Mouse (Mus musculus) kidney, postnatal 0 days (tissue): ENCODE measurements at regions not wholly inside any gene's neighbourhood (a gene's known extent, or its start where the extent isn't known, plus 50 kb on each side); places are given as distances from the start of the nearest gene placed in this dataset.

Source experiments
- ATAC-seq: fragments of 200-750 bp; cut with Nextera tagmentation; replicated peaks from 2 replicates; pipeline ENCODE4 v1.8.0; 2017; ENCODE audit warnings: low read depth, moderate number of reproducible peaks, moderate TSS enrichment, moderate library complexity; ENCODE audit not compliant: low FRiP score
- DNase-seq: peaks from one replicate; pipeline ENCODE4 v3.0.0-alpha.2; 2016; ENCODE audit warnings: low spot score
- H3K27ac ChIP-seq: fragments of 300-500 bp; sonication (generic); 2 replicates; pipeline ENCODE4 v1.5.1; 2014; ENCODE audit warnings: mild to moderate bottlenecking
- H3K27me3 ChIP-seq: fragments of 300-500 bp; sonication (generic); 2 replicates; pipeline ENCODE4 v1.6.1; 2014; ENCODE audit warnings: low read length, mixed read lengths; ENCODE audit not compliant: insufficient read depth
- H3K36me3 ChIP-seq: fragments of 300-500 bp; sonication (generic); 2 replicates; pipeline ENCODE4 v1.6.1; 2014; ENCODE audit warnings: low read length, mixed read lengths; ENCODE audit not compliant: insufficient read depth
- H3K4me1 ChIP-seq: fragments of 300-500 bp; sonication (generic); replicated peaks from 2 replicates; pipeline ENCODE4 v1.6.1; 2014; ENCODE audit warnings: antibody characterized with exemption, low read length, mixed read lengths; ENCODE audit not compliant: insufficient read depth
- H3K4me2 ChIP-seq: fragments of 300-500 bp; sonication (generic); 2 replicates; pipeline ENCODE4 v1.6.1; 2014; ENCODE audit warnings: mild to moderate bottlenecking, low read length, moderate library complexity, mixed read lengths
- H3K4me3 ChIP-seq: fragments of 300-500 bp; sonication (generic); replicated peaks from 2 replicates; pipeline ENCODE4 v1.5.1; 2014; ENCODE audit warnings: low read depth, low read length
- H3K9ac ChIP-seq: fragments of 300-500 bp; sonication (generic); 2 replicates; pipeline ENCODE4 v1.6.1; 2014; ENCODE audit warnings: low read depth, low read length
- H3K9me3 ChIP-seq: fragments of 300-500 bp; sonication (generic); replicated peaks from 2 replicates; pipeline ENCODE4 v1.6.1; 2016; ENCODE audit warnings: low read length, inconsistent platforms, mixed read lengths
- CTCF ChIP-seq: IDR thresholded peaks from 2 replicates; pipeline ENCODE4 v1.5.1; 2016; ENCODE audit warnings: antibody characterized with exemption, low read depth, mild to moderate bottlenecking, moderate library complexity
- WGBS: fragments of 180-500 bp; shearing (Covaris S2); extraction: QIAGEN DNeasy Blood & Tissue Kit; methylation state at CpG from one replicate; pipeline ENCODE4 v1.1.7; 2014; 5-methylcytosine and 5-hydroxymethylcytosine counted together

GRCm38 (mm10) chr1:194268028-194268427, 350.0 kb upstream of the Plxna2 start:
- H3K9ac ChIP-seq, result no peak overlapping the region
- no peaks in the 10 kb centered on the region for H3K27me3 ChIP-seq
- no peaks in the 10 kb centered on the region for H3K9me3 ChIP-seq
- no peak overlapping the region for H3K4me2 ChIP-seq
- peak; percentile 24 for DNase-seq
- no peak for ATAC-seq
- no peak for TF ChIP-seq CTCF
- H3K4me3 ChIP-seq, result no peak overlapping the region
- H3K4me1 ChIP-seq, result no peaks in the 10 kb centered on the region
- no peaks in the 10 kb centered on the region for H3K36me3 ChIP-seq
- H3K27ac ChIP-seq, result no peak overlapping the region

GRCm38 (mm10) chr1:194262374-194262773, 355.6 kb upstream of the Plxna2 start:
- DNase-seq (no peak), ATAC-seq (no peak)
- 79% methylated on average over 4 of the region's 4 CpGs for WGBS
- H3K4me1 ChIP-seq, result no peaks in the 10 kb centered on the region
- no peaks in the 10 kb centered on the region for H3K9me3 ChIP-seq
- H3K36me3 ChIP-seq, result no peaks in the 10 kb centered on the region
- no peaks in the 10 kb centered on the region for H3K27me3 ChIP-seq
- no peak overlapping the region for H3K4me2 ChIP-seq
- no peak overlapping the region for H3K27ac ChIP-seq
- H3K4me3 ChIP-seq, result no peak overlapping the region
- H3K9ac ChIP-seq, result no peak overlapping the region
- no peak for TF ChIP-seq CTCF

GRCm38 (mm10) chr1:194259957-194260356, 358.1 kb upstream of the Plxna2 start:
- ATAC-seq (no peak), DNase-seq (no peak)
- Histone ChIP-seq H3K27ac (no peak overlapping the region), H3K4me2 (no peak overlapping the region), H3K36me3 (no peaks in the 10 kb centered on the region), H3K9me3 (no peaks in the 10 kb centered on the region), H3K9ac (no peak overlapping the region), H3K27me3 (no peaks in the 10 kb centered on the region), H3K4me3 (no peak overlapping the region), H3K4me1 (no peaks in the 10 kb centered on the region)
- 91% methylated on average over 3 of the region's 3 CpGs for WGBS
- TF ChIP-seq CTCF, result no peak

- H3K4me3 ChIP-seq, result no peak overlapping the region
- no peak overlapping the region for H3K9ac ChIP-seq
- H3K4me1 ChIP-seq, result no peaks in the 10 kb centered on the region
- H3K27ac ChIP-seq, result no peak overlapping the region
- H3K9me3 ChIP-seq, result no peaks in the 10 kb centered on the region
- H3K4me2 ChIP-seq, result no peak overlapping the region
- DNase-seq (no peak), ATAC-seq (no peak)
- WGBS, result 31% methylated on average over 1 of the region's 1 CpGs
- no peaks in the 10 kb centered on the region for H3K27me3 ChIP-seq
- TF ChIP-seq CTCF, result no peak
- no peaks in the 10 kb centered on the region for H3K36me3 ChIP-seq
Observed at GRCm38 (mm10) chr1:194244776-194245366, 373.1 kb upstream of the Plxna2 start.

- Histone ChIP-seq H3K9me3 (no peaks in the 10 kb centered on the region), H3K36me3 (no peaks in the 10 kb centered on the region), H3K4me3 (no peak overlapping the region), H3K9ac (no peak overlapping the region), H3K4me2 (no peak overlapping the region), H3K27ac (no peak overlapping the region), H3K27me3 (no peaks in the 10 kb centered on the region), H3K4me1 (no peaks in the 10 kb centered on the region)
- DNase-seq (no peak), ATAC-seq (no peak)
- no peak for TF ChIP-seq CTCF
Observed at GRCm38 (mm10) chr1:194241111-194241510, 376.9 kb upstream of the Plxna2 start.

GRCm38 (mm10) chr1:194231206-194231605, 386.8 kb upstream of the Plxna2 start:
- no peaks in the 10 kb centered on the region for H3K4me1 ChIP-seq
- WGBS, result 51% methylated on average over 4 of the region's 4 CpGs
- no peak overlapping the region for H3K4me2 ChIP-seq
- H3K27me3 ChIP-seq, result no peaks in the 10 kb centered on the region
- no peak overlapping the region for H3K27ac ChIP-seq
- ATAC-seq (no peak), DNase-seq (peak; percentile 78)
- no peak overlapping the region for H3K4me3 ChIP-seq
- no peaks in the 10 kb centered on the region for H3K36me3 ChIP-seq
- no peak for TF ChIP-seq CTCF
- no peak overlapping the region for H3K9ac ChIP-seq
- H3K9me3 ChIP-seq, result no peaks in the 10 kb centered on the region

GRCm38 (mm10) chr1:194226550-194227160, 391.4 kb upstream of the Plxna2 start:
- no peak for DNase-seq
- Histone ChIP-seq H3K4me3 (no peak overlapping the region), H3K4me1 (no peaks in the 10 kb centered on the region), H3K9ac (no peak overlapping the region), H3K27ac (no peak overlapping the region), H3K9me3 (no peaks in the 10 kb centered on the region), H3K36me3 (no peaks in the 10 kb centered on the region), H3K4me2 (no peak overlapping the region), H3K27me3 (no peaks in the 10 kb centered on the region)
- TF ChIP-seq CTCF, result no peak
- WGBS, result 36% methylated on average over 6 of the region's 6 CpGs
- ATAC-seq, result no peak
